Mouse (Mus musculus): Measurements from ENCODE around the gene Ephb1. TPM values are rescaled to one million over a fixed set of nuclear protein-coding genes. Genes with fewer than 3 reads are reported as not detected.

Gene Ephb1
- polyA plus RNA-seq, 1 experiment from 2014 or later, result 1.7 TPM

DNA sequence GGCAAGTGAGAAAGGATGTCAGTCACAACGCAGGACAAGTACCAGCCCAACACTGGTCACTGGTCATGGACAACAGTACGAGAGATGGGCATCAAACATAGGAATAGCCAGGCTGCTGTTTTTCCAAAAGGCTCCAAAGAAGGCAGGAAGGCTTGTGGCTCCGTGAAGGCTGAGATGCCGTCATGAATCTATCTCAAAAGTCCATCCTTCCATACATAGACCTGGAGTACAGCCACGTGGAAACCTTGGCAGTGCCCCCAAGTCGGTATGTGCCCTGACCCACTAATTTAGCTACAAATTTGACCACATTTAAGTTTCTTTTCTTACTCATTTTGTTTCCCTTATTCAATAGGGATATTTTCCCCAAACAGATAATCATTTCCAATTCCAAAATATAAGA lies 329.4 kb downstream of the Ephb1 start:
- Histone ChIP-seq H3K4me2 (ENCODE audit: low read length) (no peak overlapping the region), H3K27me3 (ENCODE audit: control insufficient read depth, insufficient read depth, low read length) (no peaks in the 10 kb centered on the region), H3K36me3 (ENCODE audit: control insufficient read depth, insufficient read depth, low read length) (no peaks in the 10 kb centered on the region), H3K27ac (replicated peaks in 1 of 2; ENCODE audit: control insufficient read depth in 1 of 2, insufficient read depth in 1 of 2, low read depth in 2 of 2, low read length in 2 of 2) (no peak overlapping the region), H3K4me1 (ENCODE audit: control insufficient read depth in 2 of 2, insufficient read depth in 2 of 2, low read length in 2 of 2) (no peaks in the 10 kb centered on the region), H3K9me3 (ENCODE audit: control insufficient read depth, low read length) (no peaks in the 10 kb centered on the region; the same call in 1 of the 2 replicates), H3K9ac (ENCODE audit: low read length) (no peak overlapping the region), H3K4me3 (ENCODE audit: control insufficient read depth in 1 of 2, insufficient read depth in 1 of 2, low read depth in 1 of 2, low read length in 2 of 2) (no peak overlapping the region)
- no peak for ATAC-seq (ENCODE audit: insufficient number of reproducible peaks, insufficient read depth, low FRiP score, low read depth)
- WGBS, result 86% methylated on average over 6 of the region's 6 CpGs

DNA sequence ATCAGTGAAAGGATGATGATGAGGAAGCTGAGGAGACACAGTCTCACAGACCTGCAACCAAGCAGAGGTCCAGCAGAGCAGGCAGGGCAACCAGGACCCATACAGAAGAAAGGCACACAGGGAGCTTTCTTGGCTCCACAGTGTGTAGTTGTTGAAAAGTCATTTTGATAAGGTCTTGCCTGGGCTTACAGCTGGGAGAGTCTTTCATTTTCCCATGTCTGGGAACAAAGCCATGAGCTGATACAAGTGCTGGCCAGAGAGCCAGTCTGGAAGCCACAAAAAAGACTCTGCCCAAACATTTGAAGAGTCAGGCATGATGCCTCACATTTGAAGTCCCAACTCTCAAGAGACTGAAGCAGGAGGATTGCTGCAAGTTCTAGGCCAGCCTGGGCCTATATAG lies 339.0 kb downstream of the Ephb1 start:
- H3K36me3 ChIP-seq (ENCODE audit: control insufficient read depth, insufficient read depth, low read length), result no peaks in the 10 kb centered on the region

DNA sequence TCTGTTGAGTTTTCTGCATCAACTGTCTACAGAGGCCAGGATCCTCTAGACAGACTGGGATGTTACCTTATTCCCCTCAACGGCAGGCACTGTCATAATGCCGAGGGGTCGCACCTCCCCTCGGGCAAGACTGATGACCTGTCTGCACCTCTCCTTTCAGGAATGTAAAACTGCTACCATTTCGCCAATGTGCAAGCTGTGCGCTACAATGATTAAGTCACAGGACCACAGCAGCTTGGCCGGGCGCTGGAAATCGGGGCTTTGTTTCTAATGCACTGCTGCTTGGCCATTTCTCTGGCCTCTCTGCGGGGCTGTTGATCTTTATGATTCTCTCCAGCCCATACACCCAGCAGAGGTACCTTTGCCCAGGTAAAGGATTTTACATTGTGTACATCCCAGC lies 346.8 kb downstream of the Ephb1 start:
- Histone ChIP-seq H3K4me3 (ENCODE audit: control insufficient read depth in 1 of 2, insufficient read depth in 1 of 2, low read depth in 1 of 2, low read length in 2 of 2) (no peak overlapping the region), H3K9ac (ENCODE audit: low read length) (no peak overlapping the region), H3K4me1 (ENCODE audit: control insufficient read depth in 2 of 2, insufficient read depth in 2 of 2, low read length in 2 of 2) (no peaks in the 10 kb centered on the region), H3K4me2 (ENCODE audit: low read length) (no peak overlapping the region), H3K27me3 (ENCODE audit: control insufficient read depth, insufficient read depth, low read length) (no peaks in the 10 kb centered on the region; the same call in none of the 2 replicates), H3K27ac (replicated peaks in 1 of 2; ENCODE audit: control insufficient read depth in 1 of 2, insufficient read depth in 1 of 2, low read depth in 2 of 2, low read length in 2 of 2) (no peak overlapping the region), H3K9me3 (ENCODE audit: control insufficient read depth, low read length) (no peaks in the 10 kb centered on the region), H3K36me3 (ENCODE audit: control insufficient read depth, insufficient read depth, low read length) (no peaks in the 10 kb centered on the region)
- no peak for ATAC-seq (ENCODE audit: insufficient number of reproducible peaks, insufficient read depth, low FRiP score, low read depth)
- WGBS, result 73% methylated on average over 10 of the region's 10 CpGs

More for the DNA sequence above, 339.0 kb downstream of the Ephb1 start:
- no peaks in the 10 kb centered on the region for H3K27me3 ChIP-seq (ENCODE audit: control insufficient read depth, insufficient read depth, low read length)
- no peak overlapping the region for H3K27ac ChIP-seq (replicated peaks in 1 of 2; ENCODE audit: control insufficient read depth in 1 of 2, insufficient read depth in 1 of 2, low read depth in 2 of 2, low read length in 2 of 2)
- H3K4me1 ChIP-seq (ENCODE audit: control insufficient read depth in 2 of 2, insufficient read depth in 2 of 2, low read length in 2 of 2), result no peaks in the 10 kb centered on the region
- ATAC-seq (ENCODE audit: insufficient number of reproducible peaks, insufficient read depth, low FRiP score, low read depth), result no peak
- no peak overlapping the region for H3K4me2 ChIP-seq (ENCODE audit: low read length)
- no peak overlapping the region for H3K4me3 ChIP-seq (ENCODE audit: control insufficient read depth in 1 of 2, insufficient read depth in 1 of 2, low read depth in 1 of 2, low read length in 2 of 2)
- H3K9me3 ChIP-seq (ENCODE audit: control insufficient read depth, low read length), result peaks cover 7% of the 10 kb centered on the region
- no peak overlapping the region for H3K9ac ChIP-seq (ENCODE audit: low read length)

DNA sequence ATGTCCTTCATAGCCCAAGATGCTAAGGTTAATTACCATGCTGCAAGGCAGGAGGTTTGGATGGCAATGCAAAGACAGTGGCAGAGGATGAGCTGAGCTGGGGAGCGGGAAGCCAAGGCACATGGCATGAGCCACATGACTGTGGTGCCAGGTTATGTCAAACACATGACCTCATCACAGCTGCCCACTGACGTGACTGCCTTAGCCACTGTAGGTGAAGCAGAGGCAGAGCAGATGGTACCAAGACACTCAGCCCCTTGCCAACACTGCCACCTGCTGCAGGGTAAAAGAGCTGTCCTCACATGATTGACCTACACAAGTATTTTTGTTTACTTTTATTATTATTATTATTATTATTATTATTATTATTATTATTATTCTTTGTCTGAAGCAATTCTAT lies 348.0 kb downstream of the Ephb1 start:
- no peak overlapping the region for H3K9ac ChIP-seq (ENCODE audit: low read length)
- no peaks in the 10 kb centered on the region for H3K36me3 ChIP-seq (ENCODE audit: control insufficient read depth, insufficient read depth, low read length)
- no peak for ATAC-seq (ENCODE audit: insufficient number of reproducible peaks, insufficient read depth, low FRiP score, low read depth)
- H3K27ac ChIP-seq (replicated peaks in 1 of 2; ENCODE audit: control insufficient read depth in 1 of 2, insufficient read depth in 1 of 2, low read depth in 2 of 2, low read length in 2 of 2), result no peak overlapping the region
- no peak overlapping the region for H3K4me3 ChIP-seq (ENCODE audit: control insufficient read depth in 1 of 2, insufficient read depth in 1 of 2, low read depth in 1 of 2, low read length in 2 of 2)
- H3K4me1 ChIP-seq (ENCODE audit: control insufficient read depth in 2 of 2, insufficient read depth in 2 of 2, low read length in 2 of 2), result no peaks in the 10 kb centered on the region
- H3K9me3 ChIP-seq (ENCODE audit: control insufficient read depth, low read length), result no peaks in the 10 kb centered on the region
- no peaks in the 10 kb centered on the region; the same call in none of the 2 replicates for H3K27me3 ChIP-seq (ENCODE audit: control insufficient read depth, insufficient read depth, low read length)
- 54% methylated on average over 2 of the region's 2 CpGs for WGBS
- H3K4me2 ChIP-seq (ENCODE audit: low read length), result no peak overlapping the region

DNA sequence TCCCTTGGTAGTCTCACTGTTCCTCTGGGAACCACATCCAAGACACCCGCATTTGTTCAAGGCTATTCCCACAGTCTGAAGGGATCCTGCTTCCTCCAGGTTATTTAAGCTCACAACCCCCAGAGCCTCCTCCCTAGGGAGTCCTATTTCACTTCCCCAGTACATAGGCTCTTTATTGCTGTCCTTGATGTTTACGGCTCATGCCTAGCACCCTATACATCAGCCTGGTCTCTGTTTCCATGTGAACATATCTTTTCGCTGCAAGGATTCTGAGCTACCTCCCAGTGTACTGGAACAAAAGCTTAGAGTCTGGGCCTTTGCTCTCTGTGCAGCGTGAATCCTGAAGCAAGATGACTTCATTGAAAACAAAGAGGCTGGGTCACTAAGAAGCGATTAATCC lies 351.6 kb downstream of the Ephb1 start:
- Histone ChIP-seq H3K9me3 (ENCODE audit: control insufficient read depth, low read length) (peaks cover 4% of the 10 kb centered on the region; the same call in 1 of the 2 replicates), H3K4me3 (ENCODE audit: control insufficient read depth in 1 of 2, insufficient read depth in 1 of 2, low read depth in 1 of 2, low read length in 2 of 2) (no peak overlapping the region), H3K36me3 (ENCODE audit: control insufficient read depth, insufficient read depth, low read length) (no peaks in the 10 kb centered on the region), H3K27ac (replicated peaks in 1 of 2; ENCODE audit: control insufficient read depth in 1 of 2, insufficient read depth in 1 of 2, low read depth in 2 of 2, low read length in 2 of 2) (no peak overlapping the region), H3K4me2 (ENCODE audit: low read length) (no peak overlapping the region), H3K9ac (ENCODE audit: low read length) (no peak overlapping the region), H3K4me1 (ENCODE audit: control insufficient read depth in 2 of 2, insufficient read depth in 2 of 2, low read length in 2 of 2) (no peaks in the 10 kb centered on the region), H3K27me3 (ENCODE audit: control insufficient read depth, insufficient read depth, low read length) (peaks cover 6% of the 10 kb centered on the region)
- 83% methylated on average over 5 of the region's 5 CpGs for WGBS
- ATAC-seq (ENCODE audit: insufficient number of reproducible peaks, insufficient read depth, low FRiP score, low read depth), result no peak

DNA sequence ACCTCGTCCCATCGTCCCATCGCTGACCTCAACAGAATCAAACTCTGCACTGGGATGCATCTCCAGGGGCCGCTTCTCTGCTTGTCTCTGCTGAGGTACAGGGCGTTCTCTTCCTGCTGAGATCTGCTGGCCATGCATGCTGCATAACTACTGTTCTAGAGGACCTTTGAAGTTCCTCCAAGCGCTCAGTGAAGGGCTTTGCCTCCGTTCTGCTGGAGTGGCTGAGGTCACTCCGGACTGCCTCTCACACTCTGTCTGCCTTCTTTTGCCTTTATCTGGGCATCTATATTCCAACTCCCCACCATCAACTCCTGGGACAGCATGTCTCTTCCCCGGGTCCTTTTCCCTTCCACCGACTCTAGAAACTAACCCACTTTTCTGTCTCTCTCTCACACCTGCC lies 352.3 kb downstream of the Ephb1 start:
- 87% methylated on average over 10 of the region's 10 CpGs for WGBS
- H3K4me3 ChIP-seq (ENCODE audit: control insufficient read depth in 1 of 2, insufficient read depth in 1 of 2, low read depth in 1 of 2, low read length in 2 of 2), result no peak overlapping the region
- no peak for ATAC-seq (ENCODE audit: insufficient number of reproducible peaks, insufficient read depth, low FRiP score, low read depth)
- peaks cover 6% of the 10 kb centered on the region; the same call in 1 of the 2 replicates for H3K27me3 ChIP-seq (ENCODE audit: control insufficient read depth, insufficient read depth, low read length)
- no peaks in the 10 kb centered on the region for H3K36me3 ChIP-seq (ENCODE audit: control insufficient read depth, insufficient read depth, low read length)
- H3K4me2 ChIP-seq (ENCODE audit: low read length), result no peak overlapping the region
- H3K9ac ChIP-seq (ENCODE audit: low read length), result no peak overlapping the region
- peaks cover 4% of the 10 kb centered on the region; the same call in 1 of the 2 replicates for H3K9me3 ChIP-seq (ENCODE audit: control insufficient read depth, low read length)
- H3K4me1 ChIP-seq (ENCODE audit: control insufficient read depth in 2 of 2, insufficient read depth in 2 of 2, low read length in 2 of 2), result no peaks in the 10 kb centered on the region
- no peak overlapping the region for H3K27ac ChIP-seq (replicated peaks in 1 of 2; ENCODE audit: control insufficient read depth in 1 of 2, insufficient read depth in 1 of 2, low read depth in 2 of 2, low read length in 2 of 2)

DNA sequence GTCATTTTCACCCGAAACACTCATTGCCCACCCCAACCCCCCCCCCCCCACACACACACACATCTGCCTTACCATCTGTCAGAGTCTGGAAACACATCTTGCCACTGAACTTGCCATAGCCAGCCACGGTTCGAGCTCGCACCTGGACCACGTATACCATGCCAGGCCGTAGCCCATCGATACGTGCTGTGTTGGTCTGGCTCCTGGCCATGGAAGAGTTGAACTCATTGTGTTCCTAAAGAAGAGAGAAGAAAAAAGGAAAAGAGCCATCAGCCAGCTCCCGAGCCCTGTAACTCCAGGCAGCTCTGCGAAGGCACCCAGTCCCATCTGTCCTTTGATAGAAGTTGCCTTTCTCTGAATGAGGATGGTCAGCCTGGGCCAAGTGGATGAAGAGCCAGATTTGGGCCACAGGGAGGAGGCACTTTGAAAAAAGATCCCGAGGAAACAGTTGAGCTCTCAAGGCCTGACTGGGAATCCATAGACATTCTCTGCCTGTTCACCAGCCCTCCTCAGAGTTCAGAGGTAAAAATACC lies 352.8 kb downstream of the Ephb1 start:
- WGBS, result 93% methylated on average over 11 of the region's 11 CpGs
- H3K4me1 ChIP-seq (ENCODE audit: control insufficient read depth in 2 of 2, insufficient read depth in 2 of 2, low read length in 2 of 2), result peaks cover 2 to 3% of the 10 kb centered on the region in 2 experiments; a peak in 3 of 4 replicates
- no peaks in the 10 kb centered on the region for H3K36me3 ChIP-seq (ENCODE audit: control insufficient read depth, insufficient read depth, low read length)
- H3K27me3 ChIP-seq (ENCODE audit: control insufficient read depth, insufficient read depth, low read length), result peaks cover 7% of the 10 kb centered on the region
- H3K4me3 ChIP-seq (ENCODE audit: control insufficient read depth in 1 of 2, insufficient read depth in 1 of 2, low read depth in 1 of 2, low read length in 2 of 2), result no peak overlapping the region
- no peak overlapping the region for H3K4me2 ChIP-seq (ENCODE audit: low read length)
- H3K9me3 ChIP-seq (ENCODE audit: control insufficient read depth, low read length), result peaks cover 4% of the 10 kb centered on the region; the same call in 1 of the 2 replicates
- no peak for ATAC-seq (ENCODE audit: insufficient number of reproducible peaks, insufficient read depth, low FRiP score, low read depth)
- H3K9ac ChIP-seq (ENCODE audit: low read length), result no peak overlapping the region
- H3K27ac ChIP-seq (replicated peaks in 1 of 2; ENCODE audit: control insufficient read depth in 1 of 2, insufficient read depth in 1 of 2, low read depth in 2 of 2, low read length in 2 of 2), result no peak overlapping the region

DNA sequence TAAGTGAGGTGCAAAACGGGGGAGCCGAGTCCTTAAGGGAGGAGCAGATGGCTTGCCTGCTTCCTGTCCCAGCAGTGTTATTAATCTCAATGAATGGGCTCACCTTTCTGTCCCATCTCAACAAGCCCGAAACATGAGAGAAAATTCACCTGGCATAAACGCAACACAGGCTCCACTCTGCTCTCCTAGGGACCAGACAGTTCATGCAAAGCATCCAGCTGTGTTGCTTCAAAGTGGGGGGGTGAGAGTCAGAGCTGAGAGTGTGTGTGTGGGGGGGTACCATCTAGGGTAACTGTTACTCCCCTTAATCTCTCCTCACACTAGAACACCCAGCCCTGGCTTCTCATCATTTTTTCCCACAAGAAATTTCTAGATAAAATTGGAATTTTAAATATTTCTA lies 354.8 kb downstream of the Ephb1 start:
- H3K27ac ChIP-seq (replicated peaks in 1 of 2; ENCODE audit: control insufficient read depth in 1 of 2, insufficient read depth in 1 of 2, low read depth in 2 of 2, low read length in 2 of 2), result no peak overlapping the region
- peaks cover 21% of the 10 kb centered on the region for H3K27me3 ChIP-seq (ENCODE audit: control insufficient read depth, insufficient read depth, low read length)
- H3K9me3 ChIP-seq (ENCODE audit: control insufficient read depth, low read length), result peaks cover 4% of the 10 kb centered on the region; the same call in 1 of the 2 replicates
- no peaks in the 10 kb centered on the region for H3K36me3 ChIP-seq (ENCODE audit: control insufficient read depth, insufficient read depth, low read length)
- peaks cover 12 to 17% of the 10 kb centered on the region in 2 experiments for H3K4me1 ChIP-seq (ENCODE audit: control insufficient read depth in 2 of 2, insufficient read depth in 2 of 2, low read length in 2 of 2)
- no peak overlapping the region for H3K4me3 ChIP-seq (ENCODE audit: control insufficient read depth in 1 of 2, insufficient read depth in 1 of 2, low read depth in 1 of 2, low read length in 2 of 2)
- 72% methylated on average over 4 of the region's 4 CpGs for WGBS
- no peak overlapping the region for H3K9ac ChIP-seq (ENCODE audit: low read length)
- ATAC-seq (ENCODE audit: insufficient number of reproducible peaks, insufficient read depth, low FRiP score, low read depth), result no peak
- no peak overlapping the region for H3K4me2 ChIP-seq (ENCODE audit: low read length)

Measured in heart, embryonic 14.5 days (tissue).